Mouse (Mus musculus): ENCODE data around the gene Mmrn2. TPM values are rescaled to one million over a fixed set of nuclear protein-coding genes. Genes with fewer than 3 reads are reported as not detected.

Mmrn2 gene
- total RNA-seq, 2 experiments from 2014 or later = 25.2 to 34.6 TPM

Other genes starting within 250 kb of the Mmrn2 start
- gene Npy4r, start 223.0 kb upstream of the Mmrn2 start, total RNA-seq (2021) = under 1 TPM; 0.27 to 0.30 TPM
- 1 to 10 TPM in 1 of 2 experiments, under 1 TPM in 1; 0.36 to 1.4 TPM for gene Gprin2, start 173.8 kb upstream of the Mmrn2 start, total RNA-seq (2021)
- 1 to 10 TPM; 1.3 to 1.4 TPM for gene Syt15, start 155.9 kb upstream of the Mmrn2 start, total RNA-seq (2021)
- 10 to 100 TPM; 10.5 to 13.8 TPM for gene Shld2, start 65.0 kb upstream of the Mmrn2 start, total RNA-seq (2021)
- gene Glud1, start 64.7 kb upstream of the Mmrn2 start, total RNA-seq (2021) = 100 to 1,000 TPM; 309 to 414 TPM
- 1 to 10 TPM; 2.3 to 4.2 TPM for gene Fam25c, start 20.0 kb upstream of the Mmrn2 start, total RNA-seq (2021)
- gene Sncg, start 676 bp upstream of the Mmrn2 start, total RNA-seq (2021) = 10 to 100 TPM; 44.7 to 50.3 TPM
- gene Bmpr1a, start 127.9 kb downstream of the Mmrn2 start, total RNA-seq (2021) = 10 to 100 TPM; 50.2 to 55.3 TPM
- gene 9230112D13Rik, start 147.3 kb downstream of the Mmrn2 start, total RNA-seq (2021) = not detected
- gene Ldb3, start 213.2 kb downstream of the Mmrn2 start, total RNA-seq (2021) = 10 to 100 TPM; 26.5 to 94.8 TPM
- not detected for gene Opn4, start 224.7 kb downstream of the Mmrn2 start, total RNA-seq (2021)

Data from adrenal gland, postnatal 10 days (tissue).